Mouse (Mus musculus) mature B cell (primary cell): ENCODE results near the gene Ubc.
"Not testable (repeated sequence)": the region's sequence is repeated elsewhere in the genome, so short reads cannot be mapped to it uniquely, and the experiment has no call there.

Source experiments
- in situ Hi-C: fragments of 300-500 bp; cut with MboI; formaldehyde crosslinking; loops from 2 replicates; pipeline ENCODE4 v1.14.3; 2019

Ubc gene

DNA sequence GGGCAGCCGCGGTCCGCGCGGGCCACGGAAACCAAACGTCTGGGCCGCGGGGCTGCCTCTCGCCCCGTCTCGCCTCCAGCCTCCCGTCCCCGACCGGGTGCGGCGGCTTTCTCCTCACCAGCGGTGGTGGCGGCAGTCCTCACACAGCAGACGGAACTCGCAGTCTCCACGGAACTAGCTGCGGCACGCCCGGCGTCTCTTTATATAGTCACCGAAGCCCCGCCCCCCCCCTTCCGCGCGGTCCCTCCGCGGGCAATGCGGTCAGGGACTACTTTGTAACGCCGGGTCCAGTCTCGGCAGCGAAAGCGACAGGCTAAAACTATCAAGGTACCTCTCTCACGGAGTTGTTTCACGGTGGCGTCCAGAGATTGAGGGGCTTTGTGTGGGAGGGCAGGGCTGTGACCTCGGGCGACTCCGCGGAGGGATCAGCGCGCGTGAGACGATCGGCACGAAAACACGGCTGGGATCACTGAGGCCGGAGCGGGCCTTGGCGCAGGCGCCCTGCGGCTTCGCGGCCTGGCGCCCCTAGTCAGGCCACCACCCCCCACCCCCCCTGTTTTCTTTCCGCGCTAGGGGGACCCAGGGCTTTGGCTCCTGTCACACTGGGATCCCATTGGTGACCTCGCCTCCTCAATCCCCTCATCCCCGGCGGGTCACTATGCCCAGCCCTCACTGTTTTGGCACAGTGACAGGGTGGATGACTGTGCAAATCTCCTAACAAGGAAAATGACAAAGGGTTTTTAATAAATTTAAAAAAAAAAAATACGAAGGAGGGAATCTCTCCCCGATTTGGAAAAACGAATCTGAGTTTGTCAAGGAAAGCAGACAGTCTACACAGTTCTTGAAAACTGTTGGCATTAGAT is at the start of gene Ubc:
Gene Ubc, minus strand, starts transcription at position 624 of the 863 bp plus-strand sequence.
- in situ Hi-C loops, result no loop called here

DNA sequence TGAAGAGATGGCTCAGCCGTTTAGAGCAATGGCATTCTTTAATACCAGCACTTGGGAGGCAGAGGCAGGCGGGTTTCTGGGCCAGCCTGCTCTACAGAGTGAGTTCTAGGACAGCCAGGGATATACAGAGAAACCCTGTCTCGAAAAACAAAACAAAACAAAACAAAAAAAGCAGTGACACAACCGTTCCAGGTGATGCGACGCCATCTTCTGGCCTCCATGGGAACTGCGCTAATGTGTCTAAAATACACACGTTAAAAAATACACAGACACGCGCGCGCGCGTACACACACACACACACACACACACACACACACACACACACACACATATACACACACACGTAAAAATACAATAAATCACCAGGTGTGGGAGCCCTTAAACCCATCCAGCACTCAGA is 44.3 kb upstream of the Ubc start:
- in situ Hi-C loops, result not testable (repeated sequence)

DNA sequence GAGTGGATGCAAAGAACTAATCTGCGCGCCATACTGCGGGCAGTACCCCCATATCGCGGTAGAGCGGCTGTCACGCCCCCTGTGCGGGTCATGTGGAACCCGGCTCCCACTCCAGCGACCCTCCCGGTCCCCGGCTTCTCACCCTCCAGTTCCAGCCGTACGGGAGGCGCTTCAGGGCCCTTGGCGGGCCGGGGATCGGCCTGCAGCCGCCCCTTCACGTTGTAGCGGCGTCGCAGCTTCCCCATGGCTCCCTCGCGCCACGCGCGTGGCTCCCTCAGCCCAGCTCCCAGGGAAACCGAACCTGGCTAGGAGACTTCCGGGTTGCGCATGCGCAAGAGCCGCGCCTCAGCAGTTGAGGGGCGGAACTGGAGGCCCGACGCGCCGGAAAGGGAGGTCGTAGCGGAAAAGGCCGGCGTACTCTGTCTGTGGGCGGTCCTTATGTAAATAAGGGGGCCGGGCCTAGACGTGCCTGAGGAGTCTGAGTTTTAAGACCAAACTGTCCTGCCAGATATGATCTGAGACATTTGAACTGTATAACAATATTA is 43.9 kb upstream of the Ubc start, which contains the start of gene Dhx37:
Gene Dhx37, minus strand, starts transcription at position 329 of the 545 bp plus-strand sequence.
- in situ Hi-C loops, result no loop called here

DNA sequence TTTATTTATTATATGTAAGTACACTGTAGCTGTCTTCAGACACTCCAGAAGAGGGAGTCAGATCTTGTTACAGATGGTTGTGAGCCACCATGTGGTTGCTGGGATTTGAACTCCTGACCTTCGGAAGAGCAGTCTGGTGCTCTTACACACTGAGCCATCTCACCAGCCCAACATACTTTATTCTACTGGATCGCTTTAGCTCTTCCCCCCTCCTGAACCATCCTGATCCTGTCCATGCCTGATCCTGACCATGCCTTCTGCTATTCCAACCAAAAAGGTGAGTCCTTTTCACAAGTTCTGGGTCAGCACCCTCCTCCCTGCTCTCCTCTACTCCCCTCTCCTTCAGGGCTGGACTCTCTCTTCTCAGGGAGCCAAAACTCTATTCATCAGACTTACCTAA is 42.3 kb upstream of the Ubc start:
- in situ Hi-C loops, result not testable (repeated sequence)

DNA sequence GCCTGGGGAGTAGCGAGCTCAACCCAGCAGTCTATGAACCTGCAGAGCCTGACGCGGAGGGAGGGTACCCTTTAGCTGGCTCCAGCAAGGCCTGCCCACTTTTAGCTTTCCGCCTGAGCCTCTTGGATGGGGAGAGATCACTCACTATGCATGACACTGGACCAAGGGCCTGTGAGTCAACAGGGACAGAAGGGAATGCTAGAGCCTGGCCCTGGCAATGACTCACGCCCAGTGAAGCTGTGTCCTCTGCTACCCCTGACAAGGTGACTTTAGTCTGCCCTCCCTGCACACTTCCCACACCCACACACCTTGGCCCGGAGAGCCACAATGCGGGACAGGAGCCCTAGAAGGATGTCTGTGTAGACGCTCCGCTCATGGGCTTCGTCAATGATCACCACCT is 36.3 kb upstream of the Ubc start:
- in situ Hi-C loops, result no loop called here

DNA sequence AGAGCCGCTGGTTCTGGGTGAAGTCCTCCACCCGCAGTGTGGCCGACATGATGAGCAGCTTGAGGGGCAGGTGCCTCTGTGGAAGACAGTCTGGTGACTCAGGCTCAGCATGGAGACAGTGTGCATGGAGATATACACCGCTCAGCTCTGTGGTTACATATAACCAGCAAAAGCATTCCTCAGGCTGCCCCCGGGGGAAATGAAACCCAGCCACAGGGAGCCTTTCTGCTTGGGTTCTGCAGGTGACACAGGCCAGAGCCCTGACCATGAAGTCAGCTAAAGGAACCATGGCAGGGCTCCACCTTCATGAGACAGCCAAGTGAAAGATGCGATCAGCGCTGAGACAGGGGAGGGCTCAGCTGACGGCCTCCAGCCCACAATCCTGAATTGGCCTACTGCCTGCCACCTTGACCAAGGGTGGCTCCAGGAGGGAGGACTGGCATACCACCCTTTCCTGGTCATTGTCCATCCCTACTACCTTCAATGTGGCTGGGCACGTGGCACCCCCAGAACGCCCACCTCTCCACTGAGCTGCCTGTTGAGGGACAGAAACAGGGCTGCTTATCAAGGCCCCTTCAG is 35.8 kb upstream of the Ubc start:
- in situ Hi-C loops, result no loop called here

DNA sequence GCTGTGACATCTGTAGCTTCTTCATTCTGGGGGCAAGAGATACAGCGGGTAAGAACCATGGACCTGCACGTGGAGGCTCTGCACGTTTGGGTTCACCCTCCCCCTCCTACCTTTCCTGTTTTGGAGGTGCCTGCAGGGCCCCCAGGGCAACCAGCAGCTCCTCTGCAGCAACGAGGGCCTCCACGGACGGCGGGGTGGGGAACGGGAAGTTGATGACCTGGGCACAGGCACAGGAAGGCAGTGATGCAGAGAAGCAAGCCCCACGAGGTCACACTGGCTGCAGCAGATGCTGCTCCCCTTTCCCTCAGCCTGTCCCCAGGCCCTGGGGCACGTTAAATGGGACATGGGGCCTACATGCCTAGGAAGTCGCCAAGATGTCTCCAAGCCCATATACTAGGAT is 29.1 kb upstream of the Ubc start:
- in situ Hi-C loops, result no loop called here

DNA sequence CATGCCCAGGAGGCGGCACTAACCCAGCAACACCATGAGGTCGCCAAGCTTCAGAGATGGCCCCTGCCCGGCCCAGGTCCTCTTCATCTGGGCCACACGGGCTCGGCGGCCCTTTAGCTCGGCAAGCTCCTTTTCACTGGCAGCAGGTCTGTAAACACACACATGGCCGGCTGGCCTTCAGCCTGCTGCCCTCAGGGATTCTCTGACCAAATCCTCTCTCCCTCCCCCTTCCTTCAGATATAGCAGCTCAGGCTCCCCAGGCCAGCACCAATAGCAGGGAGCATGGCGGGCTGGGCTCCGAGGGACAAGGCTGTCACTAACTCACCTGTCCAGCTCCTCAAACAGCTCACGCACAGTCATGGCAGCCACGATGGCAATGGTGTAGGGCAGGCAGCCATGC is 28.6 kb upstream of the Ubc start:
- in situ Hi-C loops, result no loop called here

DNA sequence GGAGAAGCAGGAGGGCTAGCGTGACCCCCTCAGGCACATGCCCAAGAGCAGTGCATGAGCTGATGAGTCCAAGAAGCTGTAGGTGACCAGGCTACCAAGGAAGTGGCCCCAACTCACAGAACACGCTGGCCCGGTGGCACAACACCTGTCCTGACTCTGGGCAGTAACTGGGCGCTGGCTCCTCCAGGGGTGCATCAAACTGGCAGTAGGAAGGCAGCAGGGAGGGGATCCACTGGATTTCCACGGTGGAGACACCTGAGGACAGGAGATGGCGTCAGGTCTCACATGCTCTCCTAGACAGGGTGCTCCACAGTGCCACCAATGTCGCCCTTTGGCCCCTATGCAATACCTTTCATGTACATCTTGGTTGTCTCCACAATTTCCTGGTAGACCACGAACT is 26.2 kb upstream of the Ubc start:
- in situ Hi-C loops, result no loop called here

DNA sequence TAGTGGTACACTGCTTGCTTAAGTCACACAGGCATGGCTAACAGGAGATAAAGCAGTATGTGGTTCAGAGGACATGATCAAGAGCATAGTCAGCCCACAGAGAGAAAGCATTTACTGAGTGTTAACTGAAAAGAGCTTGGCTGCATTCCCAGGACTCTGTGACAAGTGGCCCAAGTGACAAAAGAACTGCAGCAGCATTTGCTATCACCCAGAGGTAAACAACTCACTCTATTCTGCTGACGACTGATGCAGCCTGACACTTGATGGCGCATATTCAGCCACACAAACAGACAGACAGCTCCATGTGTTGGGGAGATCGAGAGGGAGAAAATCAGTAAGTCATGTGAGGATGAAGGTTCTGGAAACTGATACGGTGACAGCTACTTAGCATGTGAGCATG is 23.8 kb upstream of the Ubc start:
- in situ Hi-C loops, result no loop called here

DNA sequence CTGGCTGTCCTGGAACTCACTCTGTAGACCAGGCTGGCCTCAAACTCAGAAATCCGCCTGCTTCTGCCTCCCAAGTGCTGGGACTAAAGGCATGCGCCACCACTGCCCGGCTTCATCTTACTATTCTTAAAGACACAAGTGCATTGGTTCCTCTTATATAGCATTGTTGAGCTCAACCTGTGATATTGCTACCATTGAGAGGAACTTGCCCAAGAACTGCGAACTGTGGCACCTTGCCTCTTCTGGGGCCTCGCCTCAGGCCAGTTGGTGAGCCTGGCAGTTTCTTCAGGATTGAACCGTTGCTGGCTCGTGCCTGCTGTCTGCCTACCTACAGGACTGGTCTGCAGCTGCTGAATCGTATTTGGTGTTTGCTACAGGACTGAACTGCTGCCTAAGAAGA is 22.5 kb upstream of the Ubc start:
- in situ Hi-C loops, result not testable (repeated sequence)

DNA sequence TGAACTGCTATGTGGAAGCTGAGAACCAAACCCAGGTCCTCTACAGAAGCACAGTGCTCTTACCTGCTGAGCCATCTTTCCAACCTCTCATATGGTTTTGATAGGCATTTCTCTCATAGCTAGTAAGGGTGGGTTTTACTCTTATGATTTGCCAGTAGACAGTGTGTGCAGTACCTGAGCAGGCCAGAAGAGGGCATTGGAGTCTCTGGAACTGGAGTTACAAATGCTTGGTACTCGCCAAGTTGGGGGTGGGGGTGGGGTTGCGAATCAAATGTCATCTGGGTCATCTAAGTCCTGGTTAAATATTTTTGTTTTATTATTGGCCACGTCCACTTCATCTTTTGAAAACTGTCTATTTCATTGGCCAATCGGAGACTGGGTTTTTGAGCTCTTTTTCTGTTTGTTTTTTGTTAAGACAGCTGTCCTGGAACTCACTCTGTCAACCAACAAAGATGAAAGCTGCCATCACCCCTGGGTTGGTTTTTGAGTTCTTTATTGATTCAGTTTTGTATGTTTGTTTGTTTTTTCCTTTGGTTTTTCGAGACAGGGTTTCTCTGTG is 22.0 kb upstream of the Ubc start:
- in situ Hi-C loops, result no loop called here

DNA sequence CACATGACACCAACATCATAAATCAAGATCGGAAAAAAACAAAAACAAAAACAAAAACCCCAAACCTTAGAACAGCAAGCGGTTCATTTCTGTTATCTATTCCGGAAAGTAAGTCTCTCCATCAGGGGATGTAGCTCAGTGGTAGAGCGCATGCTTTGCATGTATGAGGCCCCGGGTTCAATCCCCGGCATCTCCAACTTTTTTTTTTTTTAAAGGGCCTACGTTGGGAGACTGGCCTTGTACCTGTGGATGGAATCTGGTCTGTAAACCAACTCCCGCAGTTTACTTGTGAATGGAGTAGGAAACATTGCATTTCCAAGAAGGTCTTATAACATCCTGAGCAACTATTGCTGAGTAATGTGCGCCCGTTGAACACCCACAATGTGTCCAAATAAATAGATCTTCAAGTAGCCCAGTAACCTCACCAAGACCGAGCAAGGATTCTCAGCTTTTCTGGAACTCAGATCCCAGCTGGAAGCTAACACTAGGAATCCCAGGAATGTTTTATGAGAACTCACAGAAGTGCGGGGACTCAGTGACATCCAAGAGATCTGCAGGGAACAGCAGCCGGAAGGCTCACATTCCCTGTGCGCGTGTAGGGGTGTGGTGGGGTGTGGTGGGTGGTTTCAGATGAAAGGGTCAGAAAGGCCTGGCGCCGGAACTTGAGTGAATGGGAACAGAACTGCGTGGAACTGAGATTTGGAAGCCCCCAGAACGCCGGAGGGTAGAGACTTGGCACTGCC is 19.5 kb upstream of the Ubc start:
- in situ Hi-C loops, result no loop called here

DNA sequence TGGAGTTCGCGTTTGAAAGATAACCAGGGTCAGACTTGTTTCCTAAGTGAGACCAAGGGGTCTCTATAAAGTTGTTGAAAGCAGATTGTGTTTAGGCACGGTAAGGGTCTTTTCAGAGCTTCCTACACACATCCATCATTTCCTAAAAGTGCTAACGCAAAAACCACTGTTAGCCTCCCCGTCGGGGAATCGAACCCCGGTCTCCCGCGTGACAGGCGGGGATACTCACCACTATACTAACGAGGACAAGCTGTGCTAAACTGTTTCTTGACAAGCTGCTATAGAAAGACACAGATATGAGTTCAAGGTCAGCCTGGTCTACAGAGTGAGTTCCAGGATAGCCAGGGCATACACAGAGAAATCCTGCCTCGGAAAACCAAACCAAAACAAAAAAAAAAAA is 18.8 kb upstream of the Ubc start:
- in situ Hi-C loops, result no loop called here

DNA sequence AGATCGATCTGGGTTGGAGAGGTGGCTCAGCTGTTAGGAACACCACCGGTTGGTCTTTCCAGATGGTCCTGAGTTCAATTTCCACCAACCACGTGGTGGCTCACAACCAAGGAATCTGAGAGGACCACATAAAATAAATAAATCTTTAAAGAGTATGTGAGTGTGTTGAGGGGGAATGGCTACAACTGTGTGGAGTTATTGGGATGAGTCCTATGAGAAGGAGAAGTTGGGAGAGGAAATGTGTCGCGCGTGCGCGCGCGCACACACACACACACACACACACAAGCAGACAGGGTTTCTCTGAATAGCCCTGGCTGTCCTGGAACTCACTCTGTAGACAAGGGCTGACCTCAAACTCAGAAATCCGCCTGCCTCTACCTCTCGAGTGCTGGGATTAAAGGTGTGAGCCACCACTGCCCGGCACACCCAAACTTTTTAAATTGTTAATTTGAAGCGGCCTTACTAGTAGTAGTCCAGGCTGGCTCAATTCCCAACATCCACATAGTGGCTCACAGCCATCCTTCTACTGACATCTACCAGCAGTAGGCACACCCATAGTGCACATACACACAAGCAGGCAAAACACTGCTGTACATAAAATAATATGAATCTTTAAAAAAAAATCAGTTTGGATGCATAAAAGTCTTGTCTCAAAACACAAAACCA is 18.0 kb upstream of the Ubc start:
- in situ Hi-C loops, result no loop called here

DNA sequence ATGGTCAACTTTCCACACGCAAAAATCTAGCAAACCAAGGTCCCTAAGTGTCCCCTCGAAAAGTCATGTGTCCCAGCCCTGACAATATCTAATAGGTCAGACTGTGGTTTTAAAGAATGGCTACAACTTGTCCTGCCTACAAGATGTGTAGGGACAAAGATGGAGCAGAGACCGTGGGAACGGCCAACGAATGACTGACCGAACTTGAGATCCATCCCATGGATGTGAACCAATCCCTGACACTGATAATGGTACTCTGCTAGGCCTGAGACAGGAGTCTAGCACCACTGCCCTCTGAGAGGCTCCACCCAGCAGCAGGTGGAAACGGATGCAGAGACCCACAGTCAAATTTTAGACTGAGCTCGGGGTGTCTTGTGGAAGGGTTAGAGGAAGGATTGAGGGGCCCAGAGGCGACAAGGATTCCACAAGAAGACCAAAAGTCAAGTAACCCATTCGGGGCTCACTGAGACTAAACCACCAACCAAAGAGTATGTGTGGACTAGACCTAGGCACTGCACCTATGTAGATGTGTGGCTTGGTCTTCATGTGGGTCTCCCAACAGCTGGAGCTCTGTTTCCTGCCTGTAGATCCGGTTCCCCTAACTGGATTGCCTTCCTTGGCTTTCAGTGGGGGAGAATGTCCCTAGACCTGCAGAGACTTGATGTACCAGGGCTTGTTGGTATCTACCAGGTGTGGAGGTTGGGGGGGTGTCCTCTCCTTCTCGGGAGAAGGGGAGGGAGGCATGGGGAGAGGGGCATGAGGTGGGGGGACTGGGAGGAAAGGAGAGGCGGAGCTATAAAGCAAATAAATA is 17.2 kb upstream of the Ubc start:
- in situ Hi-C loops, result no loop called here

DNA sequence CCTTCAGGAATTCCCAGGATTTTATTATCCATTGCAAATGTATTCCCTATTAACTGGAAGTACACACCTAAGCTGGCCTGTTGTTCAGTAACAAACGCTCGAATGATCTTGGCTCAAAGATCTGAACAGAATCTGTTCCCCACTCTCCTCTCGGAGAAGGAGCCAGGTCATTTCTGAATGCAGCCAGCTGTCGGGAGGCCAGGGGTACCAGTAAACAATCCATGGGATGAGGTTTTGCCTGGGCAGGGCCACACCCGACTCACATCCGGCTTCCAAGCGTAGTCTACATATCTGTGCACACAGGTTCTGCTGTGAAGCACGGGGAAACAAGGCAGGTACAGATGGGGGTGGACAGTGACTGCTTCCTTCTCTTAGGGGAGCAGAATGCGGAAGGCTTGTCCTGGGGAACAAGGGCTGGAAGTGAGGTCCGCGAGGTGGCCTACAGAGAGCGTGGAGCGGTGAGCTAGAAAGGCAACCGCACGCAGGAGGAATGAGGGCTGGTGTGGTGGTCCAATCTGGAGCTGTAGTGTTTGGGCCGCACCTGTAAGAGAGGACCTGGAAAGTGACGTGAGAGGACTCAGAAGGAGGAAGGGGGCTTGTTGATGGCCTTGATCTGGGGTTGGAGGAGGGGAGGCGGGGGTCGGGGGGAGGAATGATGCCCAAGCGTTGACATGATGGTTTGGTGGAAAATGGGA is 16.5 kb upstream of the Ubc start:
- in situ Hi-C loops, result no loop called here

DNA sequence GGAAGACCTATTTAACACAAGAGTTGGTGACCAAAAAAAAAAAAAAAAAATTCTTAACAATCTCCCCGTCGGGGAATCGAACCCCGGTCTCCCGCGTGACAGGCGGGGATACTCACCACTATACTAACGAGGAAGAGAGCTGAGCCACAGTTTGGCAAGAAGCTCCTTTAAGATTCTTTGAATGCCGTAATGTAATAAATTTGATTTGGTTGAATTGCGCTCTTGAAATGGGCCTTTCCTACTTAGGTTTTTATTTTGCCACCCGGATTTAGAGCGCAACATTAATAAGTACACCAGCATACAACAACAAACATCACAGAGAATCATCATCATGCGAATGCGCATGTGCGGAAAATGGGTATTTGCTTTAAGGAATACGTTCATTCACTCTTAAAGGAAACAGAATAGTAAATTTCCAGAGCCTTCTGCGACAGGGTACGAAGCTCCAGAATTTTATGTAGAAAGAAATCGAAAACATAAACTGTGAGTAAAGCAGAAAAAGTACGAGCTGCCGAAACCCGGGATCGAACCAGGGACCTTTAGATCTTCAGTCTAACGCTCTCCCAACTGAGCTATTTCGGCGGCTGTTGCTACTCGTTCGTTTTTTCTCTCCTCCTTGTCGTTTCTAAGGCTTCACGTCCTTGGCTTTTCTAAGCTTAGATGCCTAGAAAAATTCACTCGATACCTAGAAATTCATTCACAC is 15.7 kb upstream of the Ubc start:
- in situ Hi-C loops, result no loop called here

DNA sequence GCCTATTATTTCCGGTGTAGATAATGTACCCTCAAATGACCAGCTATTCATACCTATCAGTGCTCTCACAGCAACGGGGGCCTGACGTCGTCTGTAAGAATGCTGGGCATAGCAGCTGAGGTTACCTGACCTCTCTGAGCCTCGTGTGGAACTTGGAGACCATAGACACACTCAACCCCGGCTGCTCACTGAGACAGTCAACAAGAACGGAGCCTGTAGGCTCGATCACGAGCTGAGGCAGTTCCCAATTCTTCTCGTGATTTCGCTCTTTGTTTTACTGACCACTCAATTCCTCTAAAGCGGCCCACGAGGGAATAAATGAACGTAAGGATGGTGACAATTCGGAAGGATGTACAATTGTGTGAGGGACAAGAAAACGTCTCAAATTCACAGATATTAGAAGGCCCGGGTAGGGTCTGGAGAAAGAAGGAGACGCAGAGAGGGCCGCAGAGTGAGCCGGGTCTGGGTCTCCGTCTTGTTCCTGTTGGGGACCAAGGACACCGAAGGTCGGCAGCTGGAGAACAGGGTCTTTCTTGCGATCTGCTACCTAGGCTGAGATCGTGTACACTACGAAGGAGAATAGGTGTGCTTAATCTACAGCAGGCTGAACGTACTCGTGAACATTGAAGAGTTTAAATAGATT is 15.0 kb upstream of the Ubc start:
- in situ Hi-C loops, result no loop called here
